Mouse (Mus musculus): ENCODE measurements around the gene Exosc9. TPM values are rescaled to one million over a fixed set of nuclear protein-coding genes. Genes with fewer than 3 reads are reported as not detected.

The Exosc9 gene
- total RNA-seq (2021), result 10 to 100 TPM; 29.8 to 32.0 TPM

DNA sequence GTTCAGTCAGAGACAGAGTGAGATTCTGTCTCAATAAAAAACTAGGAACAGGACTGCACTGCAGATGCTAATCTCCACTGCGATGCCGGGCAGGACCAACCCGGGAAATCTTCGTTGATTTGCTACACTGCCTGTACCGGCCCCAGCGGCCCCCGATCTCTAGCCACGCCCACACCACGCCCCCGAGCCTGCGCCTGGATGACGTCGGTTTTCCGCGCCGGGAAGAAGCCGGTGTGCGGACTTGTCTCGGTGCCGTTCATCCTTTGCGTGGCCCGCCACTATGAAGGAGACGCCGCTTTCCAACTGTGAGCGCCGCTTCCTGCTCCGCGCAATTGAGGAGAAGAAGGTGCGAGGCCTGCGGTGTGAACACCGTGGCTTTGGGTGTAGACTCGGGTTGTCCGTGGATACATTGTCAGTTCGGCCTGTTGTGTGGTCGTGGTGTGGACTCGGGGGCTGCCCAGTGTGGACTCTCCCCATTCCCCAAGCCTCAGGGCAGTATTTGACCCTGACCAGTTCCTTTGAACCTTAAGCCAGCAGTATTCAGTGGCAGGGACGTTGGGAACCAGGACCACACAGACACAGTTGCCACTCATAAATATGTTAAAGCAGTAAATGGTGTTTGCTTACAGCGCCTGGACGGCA, at the start of gene Exosc9:
TSS of gene Exosc9 (plus strand) at position 201 of the 642 bp plus-strand sequence.
- peak; percentile 96 for DNase-seq

DNA sequence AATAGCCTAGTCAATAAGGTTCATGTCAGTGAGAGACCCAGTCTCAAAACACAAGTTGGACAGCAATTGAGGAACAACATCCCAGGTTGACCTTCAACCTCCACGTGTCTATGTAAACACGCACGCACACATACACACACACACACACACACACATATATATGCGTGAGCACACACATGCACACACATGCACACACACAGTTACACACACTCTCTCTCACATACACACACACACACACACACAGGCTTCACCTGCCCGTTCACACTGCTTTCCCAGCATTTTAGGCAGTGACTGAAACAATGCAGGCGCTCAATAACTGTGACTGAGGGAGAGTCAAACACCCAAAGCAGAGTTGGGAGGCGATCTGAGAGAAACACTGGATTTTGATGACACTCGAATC, 47.1 kb upstream of the Exosc9 start:
- no peak for DNase-seq

DNA sequence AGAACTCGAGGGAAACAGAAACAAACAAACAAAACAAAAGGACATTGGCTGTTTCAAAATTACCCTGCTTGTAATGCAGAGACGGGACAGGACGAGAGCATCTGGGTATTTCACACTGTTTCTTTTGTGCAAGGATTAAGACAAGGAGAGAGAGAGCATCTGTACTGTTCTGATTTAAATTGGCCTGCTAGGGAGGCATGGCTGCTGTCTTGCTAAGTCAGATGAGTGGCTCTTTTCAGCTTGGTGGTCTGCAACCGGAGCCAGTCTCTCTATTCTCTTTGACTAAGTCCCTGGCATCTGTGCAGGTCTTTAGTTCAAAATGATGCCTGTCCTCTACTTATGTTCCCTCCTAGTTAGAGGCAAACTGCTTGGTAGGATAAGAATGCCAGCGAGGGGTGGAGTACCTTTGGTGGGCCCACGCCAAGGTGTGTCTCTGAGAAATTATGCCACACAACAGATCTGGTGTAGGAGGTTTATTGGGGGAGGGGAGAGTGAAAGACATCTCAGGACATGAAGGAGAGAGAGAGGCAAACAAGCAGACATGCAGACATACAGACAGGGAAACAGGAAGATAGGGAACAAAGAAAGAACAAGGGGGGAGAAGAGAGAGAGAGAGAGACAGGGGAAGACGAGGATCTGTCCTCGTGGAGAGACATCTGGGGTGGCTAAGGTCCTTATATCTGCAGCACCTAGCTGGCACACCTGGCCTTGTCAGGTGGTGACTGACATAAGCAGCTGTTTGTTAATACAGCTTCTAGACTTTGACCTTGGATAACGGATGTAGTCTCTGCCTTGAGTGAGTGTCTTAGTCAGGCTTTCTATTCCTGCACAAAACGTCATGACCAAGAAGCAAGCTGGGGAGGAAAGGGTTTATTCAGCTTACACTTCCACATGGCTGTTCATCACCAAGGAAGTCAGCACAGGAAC, 46.3 kb upstream of the Exosc9 start:
- DNase-seq, result no peak

DNA sequence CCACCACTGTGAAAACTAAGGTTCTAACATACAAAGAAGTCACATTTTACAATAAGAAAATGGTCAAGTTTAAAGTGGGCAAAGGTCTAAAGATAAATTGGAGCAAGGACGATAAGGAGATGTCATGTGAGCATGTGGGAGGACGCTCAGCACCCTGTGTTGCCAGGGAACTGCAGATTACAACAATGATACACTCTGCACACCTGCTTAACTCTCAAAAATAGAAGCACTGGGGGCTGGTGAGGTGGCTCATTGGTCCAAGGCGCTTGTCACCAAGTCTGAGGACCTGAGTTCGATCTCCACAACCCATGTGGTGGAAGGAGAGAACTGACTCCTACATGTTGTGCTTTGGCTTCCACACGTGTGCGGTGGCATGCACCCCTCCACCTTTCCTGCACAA, 40.9 kb upstream of the Exosc9 start:
- no peak for DNase-seq

DNA sequence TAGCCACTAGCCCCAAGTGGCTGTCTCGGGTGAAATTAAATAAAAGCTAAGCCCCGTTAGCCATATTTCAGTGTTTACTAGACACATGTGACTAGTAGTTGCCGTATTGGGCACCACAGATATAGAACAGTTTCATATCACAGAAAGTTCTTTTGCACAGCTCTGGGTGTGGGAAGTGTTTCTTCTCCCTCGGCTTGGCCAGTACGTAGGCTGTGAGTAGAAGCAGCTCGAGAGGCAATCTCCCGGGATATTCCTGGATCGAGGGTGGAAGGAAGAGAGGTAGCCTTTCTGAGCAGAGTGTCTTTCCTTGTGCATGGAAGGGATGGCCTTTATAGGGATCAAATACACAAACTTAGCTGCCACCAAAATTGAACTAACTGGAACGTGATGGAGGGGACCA, 36.2 kb upstream of the Exosc9 start:
- DNase-seq, result no peak

DNA sequence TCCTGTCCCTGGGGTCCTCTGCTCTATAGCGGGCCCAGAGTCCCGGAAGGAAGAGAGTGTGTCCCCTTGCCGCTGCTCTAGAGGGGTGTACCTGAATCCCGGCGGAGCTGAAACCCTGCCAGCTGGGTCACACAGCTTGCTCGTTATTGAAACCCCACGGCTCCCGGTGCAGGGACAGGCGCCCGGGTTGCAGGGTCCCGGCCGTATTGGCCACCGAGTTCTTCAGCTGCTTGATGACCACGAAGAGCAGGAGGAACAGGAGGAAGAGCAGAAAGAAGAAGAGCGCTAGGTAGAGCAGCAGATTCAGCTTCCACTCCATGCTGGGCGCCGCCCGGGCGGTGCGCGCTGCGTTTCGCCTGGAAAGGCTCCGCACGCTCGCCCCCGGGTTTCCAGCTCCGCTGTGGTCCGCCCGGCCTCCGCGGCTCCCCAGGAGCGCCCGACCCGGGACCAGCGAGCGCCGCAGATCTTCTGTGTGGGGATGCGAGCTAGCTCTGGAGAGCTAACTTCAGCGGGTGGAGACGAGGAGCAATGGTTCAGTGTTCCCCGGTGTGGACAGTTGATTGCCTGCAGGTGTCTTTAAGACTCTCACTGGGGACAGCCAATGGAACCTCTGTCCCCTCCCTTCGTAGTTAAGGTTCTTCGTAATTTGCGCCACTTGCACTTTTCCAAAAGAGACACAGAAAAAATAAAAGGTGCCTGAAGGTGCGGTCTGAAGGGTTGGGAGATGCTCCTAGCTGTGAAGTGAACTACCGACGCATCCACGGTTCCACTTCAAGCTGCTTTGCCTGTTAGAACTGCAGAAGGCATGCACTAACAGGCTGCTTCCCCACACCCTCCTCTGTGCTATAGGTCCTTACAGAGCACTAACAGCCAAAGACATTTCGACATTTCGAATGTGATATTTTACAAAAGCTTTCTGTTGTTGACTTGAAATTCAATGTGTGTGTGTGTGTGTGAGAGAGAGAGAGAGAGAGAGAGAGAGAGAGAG, 31.0 kb upstream of the Exosc9 start, which contains the start of gene Gm11549:
TSS of gene Gm11549 (minus strand) at position 741 of the 988 bp plus-strand sequence.
- DNase-seq, result peak; percentile 38

DNA sequence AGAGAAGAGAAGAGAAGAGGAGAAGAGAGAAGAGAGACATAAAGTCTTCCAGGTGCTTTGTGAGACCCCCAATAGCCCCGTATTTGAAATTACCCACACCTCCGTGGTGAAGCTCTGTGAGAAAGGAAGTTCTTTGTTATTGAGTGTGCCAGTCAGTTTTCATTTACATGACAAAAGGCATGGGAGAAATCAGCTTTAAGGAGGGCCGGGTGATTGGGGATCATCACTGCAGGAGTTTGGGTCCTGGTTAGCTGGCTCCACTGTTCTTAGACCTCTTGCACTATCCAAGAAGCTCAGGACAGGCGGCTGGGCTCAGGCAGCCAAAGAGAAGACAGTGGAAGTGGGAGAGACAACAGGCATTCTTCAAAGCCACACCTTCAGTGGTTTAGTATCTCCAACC, 30.3 kb upstream of the Exosc9 start:
- DNase-seq, result no peak

DNA sequence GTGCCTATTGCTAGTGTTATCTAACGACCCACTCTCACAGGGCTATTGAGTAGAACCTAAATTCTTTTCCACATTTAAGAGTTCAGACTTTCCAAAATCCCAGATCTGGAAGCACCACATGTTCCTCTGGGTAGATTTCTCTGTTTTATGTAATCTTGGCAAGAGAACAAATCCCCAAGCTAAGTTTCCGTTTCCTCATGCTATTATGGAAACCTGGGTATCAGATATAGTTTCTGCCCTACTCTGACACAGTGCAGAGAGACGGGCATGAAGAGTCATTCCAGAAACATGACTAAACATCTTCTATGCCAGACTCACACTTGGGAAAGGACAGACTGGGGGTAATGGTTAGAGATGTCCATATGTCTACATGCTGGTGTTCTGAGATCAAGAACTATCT, 27.9 kb upstream of the Exosc9 start:
- no peak for DNase-seq

DNA sequence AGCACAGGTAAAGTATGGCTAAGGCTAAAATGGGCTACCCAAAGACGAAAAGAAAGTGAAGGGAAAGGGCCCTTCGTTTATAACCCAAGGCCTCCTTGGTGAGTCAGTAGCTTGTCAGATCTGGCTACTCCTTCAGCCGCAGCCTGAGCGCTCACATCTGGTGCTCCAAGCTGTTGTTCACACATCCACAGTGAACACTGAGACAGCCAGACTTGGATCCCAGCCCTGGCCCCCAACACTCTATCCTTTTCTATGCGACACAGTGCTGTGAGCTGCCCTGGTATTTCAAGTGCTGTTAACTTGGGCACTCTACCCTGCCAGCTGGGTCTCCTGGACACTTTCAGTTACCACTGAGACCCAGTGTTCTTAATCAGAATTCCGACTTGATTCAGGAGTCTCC, 22.1 kb upstream of the Exosc9 start:
- peak; percentile 79 for DNase-seq

DNA sequence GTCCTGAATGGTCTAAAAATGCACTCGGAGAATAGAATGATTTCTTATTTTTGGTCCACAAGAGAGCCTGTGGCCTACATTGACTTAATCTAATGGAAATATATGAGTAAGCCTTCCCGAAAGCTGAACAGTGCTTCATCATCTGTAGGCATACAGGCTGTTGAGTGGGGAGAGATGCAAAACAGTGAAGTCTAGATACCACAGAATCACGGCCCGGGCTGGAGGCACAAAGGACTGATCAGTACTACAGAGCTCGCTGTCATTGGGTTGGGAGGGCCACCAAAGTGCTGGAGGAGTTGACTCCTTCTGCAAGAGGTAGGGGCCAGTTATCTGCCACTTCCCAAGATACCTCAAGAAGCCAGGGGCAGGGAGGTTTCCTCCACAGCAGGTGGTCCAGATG, 21.6 kb upstream of the Exosc9 start:
- DNase-seq, result no peak

DNA sequence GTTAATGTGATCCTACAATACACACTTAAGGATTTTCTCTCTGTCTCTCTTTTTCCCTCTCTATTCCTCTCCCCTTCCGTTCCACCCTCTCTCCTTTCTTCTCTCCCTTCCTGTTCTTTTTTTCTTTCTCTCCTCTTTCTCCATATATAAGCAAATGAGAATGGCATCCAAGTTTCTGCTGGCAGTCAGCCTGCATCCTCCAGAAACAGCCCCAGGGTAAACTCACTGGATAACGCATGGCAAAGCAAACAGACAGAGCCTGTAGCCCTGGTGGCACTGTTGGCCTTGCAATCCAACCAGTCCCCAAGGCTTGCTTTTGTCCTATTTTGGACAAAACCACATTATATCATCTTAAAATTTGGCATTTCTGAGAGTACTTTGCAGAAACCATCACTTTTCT, 21.2 kb upstream of the Exosc9 start:
- no peak for DNase-seq

DNA sequence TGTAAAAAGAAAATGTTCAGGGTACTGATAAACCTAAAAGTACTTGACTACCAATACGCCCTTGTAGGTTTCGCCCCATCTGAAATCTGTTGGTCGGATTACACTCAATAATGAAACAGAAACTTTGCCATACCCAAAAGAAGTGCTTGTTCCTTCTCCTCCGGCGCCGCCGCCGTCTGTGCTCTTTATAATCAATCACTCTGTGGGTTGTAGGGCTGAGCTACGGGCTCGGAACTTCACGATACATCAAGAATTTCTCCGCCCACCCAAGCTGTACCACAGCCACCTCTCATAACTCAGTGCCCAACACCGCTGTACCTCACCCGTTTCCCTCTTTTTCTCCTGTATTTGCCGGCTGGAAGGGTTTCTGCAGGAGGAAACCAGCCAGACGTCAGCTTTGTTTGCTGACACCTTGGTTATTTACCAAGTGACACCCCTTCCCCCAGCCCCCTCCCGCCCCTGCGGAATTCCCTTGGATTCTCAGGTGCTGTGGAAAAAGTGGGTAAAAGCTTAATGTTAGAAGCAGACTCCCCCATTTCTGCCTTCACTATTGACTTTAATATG, 20.3 kb upstream of the Exosc9 start:
- DNase-seq, result no peak

DNA sequence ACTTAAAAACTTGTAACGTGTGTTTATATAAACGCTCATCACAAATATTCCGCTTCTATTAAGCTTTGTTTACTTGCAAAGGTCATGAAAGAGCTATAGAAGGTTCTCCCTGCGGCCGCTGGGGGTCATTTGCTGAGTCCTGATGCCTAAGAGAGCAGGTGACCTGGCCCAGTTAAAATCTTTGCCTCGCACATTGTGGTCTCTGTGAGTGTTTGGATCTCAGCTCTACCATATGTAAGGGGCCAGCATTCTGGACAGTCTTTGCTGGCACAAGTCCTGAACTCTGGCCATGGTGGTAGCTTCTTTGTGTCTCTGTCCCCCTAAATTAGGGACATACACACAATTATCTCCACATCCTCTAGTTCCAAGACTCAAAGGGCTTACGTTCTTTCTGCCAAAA, 19.7 kb upstream of the Exosc9 start:
- no peak for DNase-seq

DNA sequence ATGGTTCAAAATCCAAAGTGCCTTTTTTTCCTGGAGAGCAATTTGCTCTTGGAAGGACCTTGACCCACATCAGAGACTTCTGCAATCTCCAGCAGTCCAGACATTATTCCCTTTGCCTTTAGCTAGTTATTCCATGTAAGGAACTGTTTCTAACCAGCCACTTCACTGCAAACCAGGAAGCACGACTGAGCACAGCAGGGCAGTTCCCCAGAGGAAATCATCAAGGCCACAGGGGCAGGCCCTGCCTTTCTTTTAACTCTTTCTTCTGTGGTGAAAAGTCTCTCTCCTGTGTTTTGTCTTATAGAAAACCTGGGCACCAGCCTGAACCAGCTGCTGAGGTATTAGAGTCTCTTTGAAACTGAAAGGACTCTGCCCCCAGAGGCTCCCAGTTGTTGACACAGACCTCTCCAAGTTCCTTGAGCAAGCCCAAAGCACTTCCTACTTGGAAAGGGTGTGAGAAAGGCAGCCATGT, 19.2 kb upstream of the Exosc9 start:
- DNase-seq, result no peak

DNA sequence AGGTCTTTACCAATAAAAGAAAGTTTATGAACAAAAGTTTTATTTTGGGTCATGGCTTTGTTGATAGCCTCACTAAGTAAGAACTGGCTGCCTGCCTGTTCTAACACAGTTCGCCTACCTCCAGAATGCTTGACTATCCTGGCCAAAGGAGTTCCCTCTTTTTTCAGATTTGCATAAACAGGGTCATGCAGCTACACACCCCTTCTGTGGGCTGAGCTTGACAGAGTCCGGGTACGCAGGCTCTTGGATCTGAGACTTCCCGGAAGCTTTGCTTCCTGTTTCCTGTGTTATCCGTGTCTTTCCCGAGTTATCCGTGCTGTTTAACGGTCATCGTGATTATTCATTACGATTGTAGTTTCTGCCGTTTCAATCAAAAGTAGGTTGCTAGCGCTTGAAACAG, 16.4 kb upstream of the Exosc9 start:
- DNase-seq, result no peak

DNA sequence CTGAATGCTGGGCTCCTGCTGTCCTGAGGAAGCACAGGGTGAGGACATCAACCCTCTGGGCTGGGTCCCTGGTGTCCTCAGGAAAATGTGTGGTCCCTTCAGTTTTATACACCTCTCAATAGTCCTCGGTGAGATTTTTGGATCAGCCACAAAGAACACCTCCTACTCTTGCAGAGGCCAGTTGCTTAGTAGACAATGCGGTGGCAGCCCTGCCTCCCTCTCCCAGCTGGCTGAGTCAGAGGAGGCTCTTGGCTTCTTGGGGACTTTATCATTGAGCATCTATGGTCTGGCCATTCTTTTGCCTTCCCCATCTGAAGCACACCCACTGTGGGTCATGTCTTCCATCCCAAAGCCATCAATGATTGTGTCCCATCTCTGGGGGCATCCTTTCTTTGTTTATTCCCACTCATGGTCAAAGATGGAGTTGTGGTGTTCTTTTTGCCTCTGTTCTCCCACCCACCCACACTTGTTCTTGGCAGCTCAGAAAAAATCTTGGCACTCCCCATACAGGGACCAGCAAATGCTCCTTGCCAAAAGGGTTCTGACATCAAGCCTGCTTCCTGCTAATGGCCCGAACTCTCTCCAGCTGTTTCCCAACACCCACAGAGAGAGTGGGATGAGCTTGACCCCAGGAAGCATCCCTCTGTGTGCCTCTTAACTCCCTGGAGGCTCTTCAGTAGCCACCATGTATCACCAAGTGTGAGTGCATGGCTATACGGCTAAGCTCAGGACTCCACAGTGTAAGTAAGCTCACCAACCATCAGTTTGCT, 14.5 kb upstream of the Exosc9 start:
- DNase-seq, result no peak

DNA sequence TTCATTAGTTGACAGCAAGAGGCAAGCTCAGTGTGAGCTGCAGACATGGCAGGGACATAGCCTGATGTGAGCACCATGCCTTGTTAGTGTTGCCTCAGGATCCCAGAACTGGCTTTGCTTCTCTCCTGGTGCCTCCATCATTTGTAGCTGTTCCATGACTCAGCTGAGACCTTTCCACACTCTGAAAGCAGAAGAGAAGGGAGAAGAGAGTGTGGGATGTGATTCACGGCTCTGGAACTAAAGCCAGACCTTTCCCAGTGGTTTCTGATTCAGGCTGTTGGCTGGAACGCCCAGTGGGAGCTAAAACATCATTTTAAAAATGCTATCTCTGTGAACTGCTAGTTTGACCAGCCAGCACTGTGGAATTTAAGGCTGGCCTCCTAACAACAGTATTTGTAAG, 11.7 kb upstream of the Exosc9 start:
- DNase-seq, result no peak

DNA sequence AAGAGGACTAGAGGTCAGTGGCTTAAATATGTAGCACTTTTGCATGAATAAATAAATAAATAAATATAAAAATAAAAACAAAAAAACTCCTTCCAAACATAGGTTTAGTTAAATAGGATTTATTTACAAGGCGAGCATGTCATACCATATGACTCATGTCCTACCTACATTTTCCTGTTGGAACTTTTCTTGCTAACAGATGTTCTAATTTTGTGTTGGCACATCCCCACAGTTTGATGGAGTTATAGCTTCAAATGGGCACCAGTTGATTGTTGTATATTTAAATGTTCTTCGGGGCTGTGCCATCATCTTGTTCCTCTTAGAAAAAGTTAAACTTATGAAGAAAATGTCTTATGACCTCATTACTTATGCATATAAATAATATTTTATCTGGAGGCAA, 11.0 kb upstream of the Exosc9 start:
- no peak for DNase-seq

DNA sequence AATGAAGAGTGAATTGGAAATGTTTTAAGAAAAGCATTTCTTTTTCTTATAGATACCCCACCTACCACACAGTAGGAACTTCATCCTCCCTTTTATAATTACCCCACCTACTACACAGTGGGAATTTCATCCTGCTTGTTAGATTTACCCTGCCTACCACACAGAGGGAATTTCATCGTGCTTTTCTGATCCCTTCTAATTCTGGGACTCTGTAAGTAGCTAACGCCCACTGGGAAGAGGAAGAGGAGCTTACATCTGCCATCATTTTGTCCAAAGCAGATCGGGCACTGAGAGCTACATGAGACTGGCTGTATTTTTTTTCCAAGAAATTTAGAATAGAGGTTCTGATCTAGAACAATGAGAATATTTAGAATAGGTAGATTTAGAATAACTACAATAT, 7.4 kb upstream of the Exosc9 start:
- DNase-seq, result no peak

DNA sequence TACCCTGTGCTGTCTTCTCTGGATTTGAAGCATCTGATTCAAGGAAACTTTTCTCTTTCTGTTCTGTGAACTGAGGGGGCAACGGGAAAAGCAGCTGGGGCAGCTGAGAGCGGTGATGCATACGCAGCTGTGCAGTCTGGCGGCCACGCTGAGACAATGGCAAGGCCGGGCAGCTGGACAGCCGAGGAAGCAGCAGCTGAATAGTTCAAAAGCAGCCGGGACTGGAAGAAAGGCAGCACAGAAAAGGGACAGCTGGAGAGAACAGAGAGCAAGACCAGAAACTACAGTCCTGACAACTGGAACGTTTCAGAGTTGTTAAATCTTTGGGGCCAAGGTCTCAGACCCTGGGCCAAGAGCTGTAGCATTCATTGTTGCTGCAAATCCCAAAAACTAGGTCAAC, 1.1 kb upstream of the Exosc9 start:
- DNase-seq, result peak; percentile 54

DNA sequence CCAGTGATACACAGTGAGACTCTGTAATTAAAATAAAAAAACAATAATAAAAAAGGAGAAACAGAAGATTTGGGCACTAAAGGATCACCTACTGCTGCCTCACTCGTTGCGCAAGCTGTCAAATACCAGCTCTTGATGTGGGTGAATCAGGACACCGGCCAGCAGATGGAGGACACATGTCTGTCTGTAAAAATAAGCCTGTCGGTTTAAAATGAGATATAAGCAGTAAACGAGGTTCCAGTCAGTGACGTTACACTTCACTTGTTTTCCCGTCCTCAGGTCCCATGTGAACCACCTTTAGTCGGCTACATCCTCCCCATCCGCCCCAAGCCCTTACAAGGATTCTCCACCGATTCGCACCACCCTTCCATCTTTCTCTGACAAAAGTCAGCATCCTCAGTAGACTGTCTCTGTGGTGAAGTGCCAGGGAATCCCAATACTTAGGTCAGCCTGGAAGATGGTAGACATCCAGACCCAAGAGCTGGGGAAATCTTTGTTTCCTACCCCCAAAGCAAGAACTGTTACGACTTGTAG, 488 bp upstream of the Exosc9 start:
- DNase-seq, result no peak
